Mouse (Mus musculus): ENCODE measurements around the gene Tmem158. TPM values are rescaled to one million over a fixed set of nuclear protein-coding genes. Genes with fewer than 3 reads are reported as not detected.
A peak's percentile ranks its signal among the peaks of the same experiment; 100 is the strongest.

The Tmem158 gene
- polyA plus RNA-seq, 1 experiment from 2014 or later, result 7.1 TPM

DNA sequence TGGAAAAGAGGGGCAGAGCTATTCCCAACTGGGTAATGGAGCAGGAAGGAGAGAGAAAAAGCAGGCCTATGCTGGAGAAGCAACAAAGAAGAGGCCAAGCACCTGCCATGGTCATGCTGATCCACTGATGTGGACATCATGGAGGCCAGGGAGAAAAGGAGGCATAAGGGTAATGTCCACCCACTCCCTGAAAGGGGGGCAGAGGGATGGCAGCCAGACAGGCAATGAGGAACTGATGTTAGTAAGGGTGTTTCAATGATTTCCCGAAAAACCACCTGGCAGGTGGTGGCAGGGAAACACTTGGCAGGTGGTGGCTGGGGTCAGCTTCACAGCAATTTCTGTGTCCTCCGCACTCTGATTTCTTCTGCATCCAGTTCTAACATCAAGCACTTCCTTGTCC lies 19.8 kb downstream of the Tmem158 start:
- H3K4me3 ChIP-seq, result no peak overlapping the region
- H3K4me1 ChIP-seq, result peaks cover 6% of the 10 kb centered on the region
- no peak for DNase-seq (ENCODE audit: low spot score)
- H3K27me3 ChIP-seq (ENCODE audit: insufficient read depth, poor library complexity, severe bottlenecking), result no peaks in the 10 kb centered on the region
- WGBS, result 85% methylated on average over 2 of the region's 2 CpGs
- no peaks in the 10 kb centered on the region for H3K9me3 ChIP-seq
- H3K27ac ChIP-seq, result no peak overlapping the region
- H3K36me3 ChIP-seq, result no peaks in the 10 kb centered on the region

DNA sequence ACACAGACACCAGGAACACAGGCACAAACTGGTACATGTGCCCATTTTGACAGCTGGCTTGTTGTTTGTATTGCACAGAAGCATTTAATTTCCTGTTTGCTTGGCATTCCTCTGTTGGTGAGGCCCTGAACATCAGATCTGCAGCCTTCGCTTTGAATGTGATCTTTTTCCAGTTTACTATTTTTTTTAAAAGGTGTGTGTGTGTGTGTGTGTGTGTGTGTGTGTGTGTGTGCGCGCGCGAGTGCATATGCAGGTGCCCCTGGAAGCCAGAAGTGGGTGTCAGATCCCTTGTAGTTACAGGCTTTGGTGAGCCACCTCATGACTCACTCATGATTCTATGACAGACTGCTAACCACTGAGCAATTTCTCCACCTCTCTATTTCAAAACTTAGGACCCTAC lies 20.3 kb downstream of the Tmem158 start:
- no peaks in the 10 kb centered on the region for H3K9me3 ChIP-seq
- no peak for DNase-seq (ENCODE audit: low spot score)
- WGBS, result 93% methylated on average over 5 of the region's 5 CpGs

DNA sequence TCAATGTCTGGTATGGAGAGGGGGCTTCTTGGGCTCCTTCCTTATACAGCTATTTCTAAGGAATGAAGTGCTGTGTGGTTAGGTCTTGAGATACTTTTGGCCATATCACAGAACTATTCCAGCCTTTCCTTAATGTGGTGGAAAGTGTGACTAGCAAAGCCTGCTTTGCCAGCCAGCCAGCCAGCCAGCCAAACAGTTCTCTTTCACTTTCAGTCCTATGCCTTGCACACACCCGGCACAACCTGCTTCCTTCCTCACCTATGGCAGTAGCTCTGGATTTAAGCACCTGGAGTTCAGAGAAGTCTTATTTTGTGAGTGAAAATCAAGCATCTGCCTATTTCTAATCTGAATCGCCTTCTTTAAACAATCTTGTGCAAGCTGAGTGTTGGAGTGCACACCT lies 20.9 kb downstream of the Tmem158 start:
- H3K27ac ChIP-seq, result no peak overlapping the region
- peaks cover 8% of the 10 kb centered on the region for H3K4me1 ChIP-seq
- 62% methylated on average over 2 of the region's 2 CpGs for WGBS
- no peak for DNase-seq (ENCODE audit: low spot score)
- H3K4me3 ChIP-seq, result no peak overlapping the region
- no peaks in the 10 kb centered on the region for H3K9me3 ChIP-seq
- H3K27me3 ChIP-seq (ENCODE audit: insufficient read depth, poor library complexity, severe bottlenecking), result no peaks in the 10 kb centered on the region
- H3K36me3 ChIP-seq, result no peaks in the 10 kb centered on the region

More for the DNA sequence above, 20.3 kb downstream of the Tmem158 start:
- H3K4me1 ChIP-seq, result peaks cover 8% of the 10 kb centered on the region
- no peak overlapping the region for H3K4me3 ChIP-seq
- no peaks in the 10 kb centered on the region for H3K36me3 ChIP-seq
- H3K27ac ChIP-seq, result no peak overlapping the region
- no peaks in the 10 kb centered on the region for H3K27me3 ChIP-seq (ENCODE audit: insufficient read depth, poor library complexity, severe bottlenecking)

DNA sequence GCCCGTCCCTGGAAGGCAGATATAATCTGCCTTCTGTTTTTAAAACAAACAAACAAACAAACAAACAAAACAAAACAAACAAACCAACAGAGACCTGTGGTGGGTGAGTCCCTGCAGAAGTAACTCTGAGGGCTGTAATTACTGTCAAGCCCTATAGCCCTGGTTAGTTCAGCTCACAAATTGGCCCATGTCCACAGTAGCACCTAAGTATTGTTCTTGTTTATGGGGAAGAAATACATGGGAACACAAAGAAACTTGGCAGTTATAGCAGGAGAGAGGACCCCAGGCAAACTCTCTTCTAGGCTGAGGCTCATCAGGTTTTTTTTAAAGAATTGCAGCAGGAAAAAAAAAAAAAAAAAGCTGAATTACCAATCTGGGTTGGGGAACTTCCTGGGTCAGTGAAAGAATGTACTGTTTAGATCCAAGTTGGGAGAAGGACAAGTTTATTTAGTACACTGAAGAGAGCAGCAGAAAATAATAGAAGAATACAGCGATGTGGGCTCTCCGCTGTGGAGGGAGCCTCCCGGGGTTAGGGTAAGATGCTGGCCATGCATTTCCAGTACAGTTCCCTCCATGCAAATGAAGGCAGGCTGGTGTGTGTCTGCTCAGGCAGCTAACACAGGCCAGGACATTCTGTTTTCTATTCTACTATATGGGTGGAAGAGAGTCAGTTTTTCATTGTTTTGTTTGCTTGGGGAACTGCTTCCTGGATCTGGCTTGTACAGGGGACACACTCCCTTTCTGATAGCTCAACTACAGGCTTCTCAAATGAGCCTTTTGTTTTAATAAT lies 22.1 kb downstream of the Tmem158 start:
- Histone ChIP-seq H3K4me1 (peaks cover 8% of the 10 kb centered on the region), H3K27ac (no peak overlapping the region), H3K4me3 (no peak overlapping the region), H3K27me3 (ENCODE audit: insufficient read depth, poor library complexity, severe bottlenecking) (no peaks in the 10 kb centered on the region), H3K9me3 (no peaks in the 10 kb centered on the region), H3K36me3 (no peaks in the 10 kb centered on the region)
- WGBS, result 45% methylated on average over 4 of the region's 4 CpGs
- DNase-seq (ENCODE audit: low spot score), result no peak

DNA sequence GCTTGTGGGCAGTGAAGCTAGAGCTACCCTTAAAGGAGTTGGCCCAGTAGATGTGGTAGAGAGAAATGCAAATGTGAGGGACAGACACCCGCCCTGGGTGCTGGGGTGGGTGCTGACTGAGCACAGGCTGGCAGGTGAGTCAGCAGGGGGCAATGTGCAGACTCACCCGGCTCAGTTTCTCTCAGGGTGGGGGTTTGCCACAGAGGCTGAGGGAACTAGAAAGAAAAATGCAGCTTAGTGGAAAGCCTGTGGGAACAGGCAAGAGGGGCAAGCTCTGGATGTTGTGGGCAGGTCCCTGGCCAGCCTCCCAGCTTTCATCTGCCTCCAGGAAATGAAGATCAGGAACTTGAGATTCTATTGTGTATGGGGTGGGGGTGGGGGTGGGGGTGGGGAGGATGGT lies 22.8 kb downstream of the Tmem158 start:
- DNase-seq (ENCODE audit: low spot score), result no peak
- H3K4me3 ChIP-seq, result 0 out of 2 replicates have a peak overlapping the region, but pooled peaks have one; percentile 8
- H3K4me1 ChIP-seq, result peaks cover 8% of the 10 kb centered on the region
- no peaks in the 10 kb centered on the region for H3K9me3 ChIP-seq
- peak overlapping the region; percentile 70 for H3K27ac ChIP-seq
- H3K36me3 ChIP-seq, result no peaks in the 10 kb centered on the region
- WGBS, result 30% methylated on average over 2 of the region's 2 CpGs
- no peaks in the 10 kb centered on the region for H3K27me3 ChIP-seq (ENCODE audit: insufficient read depth, poor library complexity, severe bottlenecking)

DNA sequence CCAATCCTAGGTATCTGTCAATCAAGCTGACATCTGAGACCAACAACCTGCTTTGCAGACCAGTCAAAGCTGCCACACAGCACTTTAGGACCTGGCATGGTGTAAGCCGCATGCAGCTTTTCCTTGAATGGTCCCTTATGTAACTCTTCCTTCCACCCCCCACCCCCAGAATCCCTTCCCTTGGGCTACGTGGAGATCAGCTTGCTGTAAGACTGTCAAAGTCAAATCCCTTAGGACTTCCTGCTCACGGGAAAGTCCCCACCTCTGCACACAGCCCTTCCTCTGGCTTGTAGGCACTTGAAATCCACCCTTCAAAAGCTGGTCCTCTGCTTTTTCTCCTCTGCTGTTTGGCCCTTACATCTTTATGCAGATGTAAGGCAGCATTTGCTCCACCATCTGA lies 24.9 kb downstream of the Tmem158 start:
- Histone ChIP-seq H3K36me3 (no peaks in the 10 kb centered on the region), H3K4me3 (no peak overlapping the region), H3K27me3 (ENCODE audit: insufficient read depth, poor library complexity, severe bottlenecking) (no peaks in the 10 kb centered on the region), H3K9me3 (no peaks in the 10 kb centered on the region), H3K4me1 (peaks cover 8% of the 10 kb centered on the region), H3K27ac (no peak overlapping the region)
- DNase-seq (ENCODE audit: low spot score), result no peak
- 28% methylated on average over 3 of the region's 3 CpGs for WGBS

DNA sequence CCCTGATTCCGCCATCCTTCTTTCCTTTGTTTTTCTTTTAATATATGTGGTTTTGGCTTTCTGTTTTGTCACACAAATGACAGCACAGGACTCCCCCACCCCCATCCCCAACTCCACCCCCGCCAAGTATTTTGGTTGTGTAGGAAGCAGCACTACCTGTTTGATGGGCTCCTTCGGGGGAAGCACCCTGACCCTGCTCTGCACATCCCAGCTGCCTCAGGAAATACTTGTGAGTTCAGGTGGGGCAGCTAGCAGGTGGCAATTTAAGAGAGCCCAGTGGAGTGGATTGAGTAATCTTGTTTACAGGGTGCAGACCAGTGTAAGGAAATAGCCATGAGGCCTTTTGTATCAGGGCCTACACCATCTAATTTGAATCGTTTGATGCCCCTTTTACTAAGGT lies 30.7 kb downstream of the Tmem158 start:
- Histone ChIP-seq H3K4me3 (no peak overlapping the region), H3K27ac (no peak overlapping the region), H3K9me3 (no peaks in the 10 kb centered on the region), H3K27me3 (ENCODE audit: insufficient read depth, poor library complexity, severe bottlenecking) (no peaks in the 10 kb centered on the region), H3K36me3 (no peaks in the 10 kb centered on the region), H3K4me1 (peaks cover 4% of the 10 kb centered on the region)
- DNase-seq (ENCODE audit: low spot score), result peak; percentile 46
- 67% methylated on average over 4 of the region's 4 CpGs for WGBS

DNA sequence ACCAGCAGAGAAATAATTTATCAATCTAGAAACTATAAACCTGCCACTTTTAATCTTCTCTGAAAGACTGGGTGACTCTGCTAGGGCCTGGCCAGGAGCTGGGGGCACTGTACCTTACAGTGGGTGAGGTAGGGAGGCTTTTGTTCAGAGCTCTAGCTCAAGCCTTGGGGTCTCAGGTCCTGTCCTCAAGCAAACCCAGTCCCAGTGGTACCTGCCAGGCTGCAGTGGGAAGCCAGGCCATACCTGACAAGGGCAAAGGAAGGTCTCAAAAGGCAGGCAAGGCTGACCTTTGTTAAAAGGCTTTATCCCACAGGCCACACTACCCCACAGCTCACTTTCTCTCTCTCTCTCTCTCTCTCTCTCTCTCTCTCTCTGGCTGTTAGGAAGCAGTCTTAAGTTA lies 31.9 kb downstream of the Tmem158 start:
- Histone ChIP-seq H3K27ac (no peak overlapping the region), H3K27me3 (ENCODE audit: insufficient read depth, poor library complexity, severe bottlenecking) (no peaks in the 10 kb centered on the region)
- DNase-seq (ENCODE audit: low spot score), result peak; percentile 55

DNA sequence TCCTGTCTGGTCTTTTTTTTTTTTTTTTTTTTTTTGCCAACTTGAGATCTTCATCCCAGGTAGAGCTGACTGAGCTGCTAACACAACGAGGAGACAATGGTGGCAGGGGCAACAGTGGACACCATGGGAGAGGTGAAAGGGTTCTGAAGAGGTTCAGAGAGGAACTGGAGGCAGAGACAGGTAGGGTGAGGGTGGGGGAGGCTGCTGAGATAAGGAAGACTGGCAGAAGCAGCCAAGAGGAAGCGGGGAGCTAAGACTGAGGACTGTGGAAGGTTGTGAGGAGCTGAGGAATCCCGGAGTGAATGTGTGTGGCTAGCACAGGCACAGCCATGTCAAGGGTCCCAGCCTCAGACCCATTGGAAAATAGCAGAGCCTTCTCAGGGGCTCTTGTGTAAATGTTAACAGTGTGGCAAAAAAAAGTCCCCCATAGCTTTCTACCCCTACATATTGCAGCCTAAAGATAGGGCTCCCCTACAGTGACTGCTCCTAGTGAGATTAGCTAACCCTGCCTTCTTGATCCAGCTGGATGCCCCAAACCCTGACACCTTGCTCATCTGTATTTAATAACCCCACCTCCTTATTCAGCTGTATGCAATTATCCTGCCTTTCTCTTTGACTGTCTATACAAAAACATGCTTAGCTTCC lies 33.3 kb downstream of the Tmem158 start:
- WGBS, result 61% methylated on average over 3 of the region's 3 CpGs
- peak; percentile 36 for DNase-seq (ENCODE audit: low spot score)
- peaks cover 4% of the 10 kb centered on the region; the same call in 1 of the 2 replicates for H3K4me1 ChIP-seq
- no peak overlapping the region for H3K4me3 ChIP-seq
- H3K36me3 ChIP-seq, result no peaks in the 10 kb centered on the region
- no peak overlapping the region for H3K27ac ChIP-seq
- H3K27me3 ChIP-seq (ENCODE audit: insufficient read depth, poor library complexity, severe bottlenecking), result no peaks in the 10 kb centered on the region
- H3K9me3 ChIP-seq, result no peaks in the 10 kb centered on the region

More for the DNA sequence above, 31.9 kb downstream of the Tmem158 start:
- Histone ChIP-seq H3K4me1 (peaks cover 4% of the 10 kb centered on the region), H3K9me3 (no peaks in the 10 kb centered on the region), H3K4me3 (no peak overlapping the region), H3K36me3 (no peaks in the 10 kb centered on the region)

DNA sequence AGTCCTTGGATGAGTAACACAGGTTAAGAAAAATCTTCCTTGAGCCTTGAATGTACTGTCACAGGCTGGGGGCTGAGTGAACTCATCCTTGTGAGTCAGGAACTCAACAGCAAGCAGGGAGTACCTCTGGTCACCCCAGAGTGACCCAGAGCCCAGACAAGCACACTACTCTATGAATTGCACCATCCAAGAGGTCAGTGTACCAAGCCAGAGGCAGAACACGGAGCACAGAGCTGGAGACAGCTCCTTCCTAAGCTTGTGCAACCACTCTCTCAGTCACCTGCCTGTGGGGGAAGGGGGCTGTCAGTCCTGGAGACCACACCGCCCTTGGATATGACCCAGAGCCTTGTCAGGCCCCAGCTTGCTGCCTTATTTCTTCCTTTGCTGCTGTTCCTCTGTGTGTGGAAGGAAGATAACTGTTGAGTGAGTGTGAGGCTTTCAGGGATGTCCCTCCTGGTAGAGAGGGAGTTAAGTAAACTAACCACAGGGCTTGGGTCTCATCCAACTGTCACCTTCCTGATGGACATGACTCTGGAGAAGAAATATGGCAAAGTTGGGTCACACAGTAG lies 35.6 kb downstream of the Tmem158 start:
- DNase-seq (ENCODE audit: low spot score), result no peak
- no peaks in the 10 kb centered on the region for H3K9me3 ChIP-seq
- 45% methylated on average over 2 of the region's 2 CpGs for WGBS
- peaks cover 6% of the 10 kb centered on the region; the same call in 1 of the 2 replicates for H3K4me1 ChIP-seq
- H3K27me3 ChIP-seq (ENCODE audit: insufficient read depth, poor library complexity, severe bottlenecking), result no peaks in the 10 kb centered on the region
- no peak overlapping the region for H3K27ac ChIP-seq
- H3K36me3 ChIP-seq, result no peaks in the 10 kb centered on the region
- H3K4me3 ChIP-seq, result no peak overlapping the region

DNA sequence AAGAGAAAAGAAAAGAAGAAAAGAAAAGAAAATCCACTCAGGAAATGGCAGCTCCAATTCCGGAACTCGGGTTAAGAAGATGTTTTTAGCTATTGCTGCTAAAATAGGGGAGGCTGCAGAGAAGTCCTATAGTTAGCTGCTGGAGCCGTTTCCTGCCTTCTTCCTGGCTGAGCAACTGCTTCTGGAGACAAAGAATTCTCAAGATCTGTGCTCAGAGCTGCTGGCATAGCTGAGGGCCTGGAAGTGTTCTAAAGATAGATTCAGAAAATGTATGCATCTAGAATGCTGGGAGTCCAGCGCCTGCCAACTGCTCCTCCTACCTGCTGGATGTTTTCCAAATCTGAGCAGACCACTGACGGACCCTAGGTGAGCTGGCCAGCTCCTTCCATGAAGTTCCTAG lies 40.7 kb downstream of the Tmem158 start:
- Histone ChIP-seq H3K27me3 (ENCODE audit: insufficient read depth, poor library complexity, severe bottlenecking) (peaks cover 23% of the 10 kb centered on the region), H3K27ac (peak overlapping the region; percentile 60; the same call in 1 of the 2 replicates), H3K9me3 (no peaks in the 10 kb centered on the region), H3K4me1 (peaks cover 18% of the 10 kb centered on the region), H3K4me3 (no peak overlapping the region; the same call in 1 of the 2 replicates), H3K36me3 (no peaks in the 10 kb centered on the region)
- no peak for DNase-seq (ENCODE audit: low spot score)
- 40% methylated on average over 5 of the region's 5 CpGs for WGBS

DNA sequence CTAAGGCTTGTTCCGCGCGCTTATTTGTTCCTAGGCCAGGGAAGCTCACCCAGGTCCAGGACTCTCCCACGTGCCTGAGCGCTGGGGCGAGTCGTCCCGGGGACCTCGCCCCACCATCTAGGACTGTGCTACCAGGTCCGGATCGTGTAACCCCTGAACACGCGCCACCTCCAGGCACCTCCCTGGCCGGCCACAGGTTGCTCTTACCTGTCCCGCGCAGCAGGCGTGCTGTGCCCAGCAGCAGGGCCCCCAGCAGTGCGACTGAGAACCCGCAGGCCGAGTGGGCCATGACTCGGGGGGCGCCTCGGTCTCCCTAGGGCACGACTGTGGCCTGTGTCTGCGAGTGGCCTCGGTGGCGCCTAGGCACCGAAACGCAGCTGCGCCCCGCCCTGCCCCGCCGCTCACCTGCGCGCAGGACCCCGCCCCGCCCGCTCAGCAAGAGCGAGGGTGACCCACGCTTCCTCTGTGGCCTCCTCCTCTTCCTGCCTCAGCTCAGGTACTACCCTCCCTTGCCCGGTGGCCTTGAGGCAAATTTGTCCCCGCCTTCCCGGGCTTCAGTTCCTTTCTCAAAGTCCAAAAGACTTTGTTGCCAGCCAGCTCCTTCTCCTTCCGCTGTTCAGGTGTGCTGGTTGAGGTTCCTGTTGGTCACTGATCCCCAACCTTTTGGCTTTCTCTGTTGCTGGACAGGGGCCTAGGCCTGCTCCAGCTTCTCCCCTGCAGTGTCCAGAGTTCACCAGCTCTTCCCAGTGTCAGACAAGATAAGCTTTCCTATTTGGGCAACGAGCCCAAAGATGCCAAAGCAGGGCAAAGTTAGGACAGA lies 44.7 kb downstream of the Tmem158 start, which contains the start of gene Cdcp1:
Gene Cdcp1 (minus strand): TSS at position 418 of the 820 bp plus-strand sequence.
- Histone ChIP-seq H3K4me3 (peak within 1 kb of the TSS; percentile 60), H3K27me3 (ENCODE audit: insufficient read depth, poor library complexity, severe bottlenecking) (peaks cover 42% of the 10 kb centered on the region), H3K9me3 (no peaks in the 10 kb centered on the region), H3K27ac (peak within 1 kb of the TSS; percentile 77), H3K36me3 (no peaks in the 10 kb centered on the region), H3K4me1 (peaks cover 18% of the 10 kb centered on the region)
- 6% methylated on average over 43 of the region's 45 CpGs for WGBS
- DNase-seq (ENCODE audit: low spot score), result no peak

Measured in heart, embryonic 10.5 days (tissue).